Comparison of ENCODE assay signal across 8 mouse cellular contexts in the genomic region with DNA sequence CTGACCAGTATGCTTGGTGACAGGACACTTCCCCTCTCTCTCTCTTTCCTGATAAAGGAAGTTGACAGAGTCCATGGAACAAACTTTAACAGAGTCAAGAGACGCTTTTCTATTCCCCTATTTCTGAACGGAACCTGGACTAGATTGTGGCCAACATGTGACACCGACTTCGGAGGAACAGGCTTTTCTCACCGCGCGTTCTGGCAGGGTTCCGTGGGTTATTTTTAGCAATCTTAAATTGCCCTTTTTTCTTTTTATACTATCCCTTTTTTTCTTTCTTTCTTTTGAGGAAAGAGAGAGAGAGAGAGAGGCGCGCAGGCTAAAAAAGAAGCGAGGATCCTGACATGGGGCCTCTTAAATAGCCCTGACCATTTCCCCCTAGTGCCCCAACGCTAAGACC. TPM values are rescaled to one million over a fixed set of nuclear protein-coding genes. Genes with fewer than 3 reads are reported as not detected.
DNase-seq lines count a peak whose midpoint lies in the region; ATAC-seq and TF ChIP-seq lines count a peak whose summit lies in the region.

No protein-coding gene starts in this region.

- no peaks in the 10 kb centered on the region for H3K9me3 ChIP-seq in liver, embryonic 12.5 days (replicated peaks)
- H3K9me3 ChIP-seq in stomach, postnatal 0 days (ENCODE audit: control insufficient read depth, low read length): no peaks in the 10 kb centered on the region

- no peak overlapping the region for H3K27ac ChIP-seq in testis, adult 2 months (ENCODE audit: control insufficient read depth, insufficient read depth, low read depth, low read length)
- no peak overlapping the region for H3K27ac ChIP-seq in liver, embryonic 12.5 days
- peak overlapping the region; percentile 53 for H3K27ac ChIP-seq in stomach, postnatal 0 days (replicated peaks)

- H3K4me1 ChIP-seq in testis, adult 2 months (ENCODE audit: control insufficient read depth, insufficient read depth, low read length): peaks cover 13% of the 10 kb centered on the region
- H3K4me1 ChIP-seq in liver, embryonic 12.5 days: peaks cover 23% of the 10 kb centered on the region
- H3K4me1 ChIP-seq in stomach, postnatal 0 days (replicated peaks; ENCODE audit: control insufficient read depth, insufficient read depth): peaks cover 6% of the 10 kb centered on the region; the same call in 1 of the 2 replicates

- peak overlapping the region; percentile 89 for H3K4me3 ChIP-seq in testis, adult 2 months (ENCODE audit: control insufficient read depth, low read depth, low read length)
- H3K4me3 ChIP-seq in liver, embryonic 12.5 days: peak overlapping the region; percentile 57
- H3K4me3 ChIP-seq in stomach, postnatal 0 days (ENCODE audit: low read depth, low read length): peak overlapping the region; percentile 73

- H3K36me3 ChIP-seq in testis, adult 2 months (ENCODE audit: control insufficient read depth, insufficient read depth, low read length): no peaks in the 10 kb centered on the region
- no peaks in the 10 kb centered on the region for H3K36me3 ChIP-seq in liver, embryonic 12.5 days
- H3K36me3 ChIP-seq in stomach, postnatal 0 days (ENCODE audit: control insufficient read depth, insufficient read depth, low read length): no peaks in the 10 kb centered on the region

- 1% methylated on average over 12 of the region's 12 CpGs for WGBS in liver, embryonic 12.5 days (ENCODE audit: insufficient replicate concordance)
- WGBS in stomach, postnatal 0 days: 3% methylated on average over 12 of the region's 12 CpGs

- DNase-seq in cerebellum, adult 18-20 months: peak; percentile 41 to 46
- no peak for DNase-seq in cerebellum, postnatal 4 days (ENCODE audit: low spot score in 2 of 2)
- no peak for DNase-seq in testis, postnatal 14 days (ENCODE audit: low spot score)
- no peak for DNase-seq in stomach, postnatal 0 days (ENCODE audit: low spot score)
- no peak for DNase-seq in Muller cell, postnatal 12 days (ENCODE audit: inconsistent ontology term)
- no peak for DNase-seq in left cerebral cortex, adult 8-10 months (ENCODE audit: low spot score in 2 of 2)

- no peaks in the 10 kb centered on the region for H3K27me3 ChIP-seq in testis, adult 2 months (ENCODE audit: control insufficient read depth, insufficient read depth, low read length)
- H3K27me3 ChIP-seq in liver, embryonic 12.5 days (replicated peaks): peaks cover 71% of the 10 kb centered on the region
- H3K27me3 ChIP-seq in stomach, postnatal 0 days (ENCODE audit: control insufficient read depth, insufficient read depth, low read length): no peaks in the 10 kb centered on the region

- no peak for TF ChIP-seq POLR2A in testis, adult 2 months (IDR thresholded peaks at IDR 0.05; ENCODE audit: control insufficient read depth, low read depth, low read length)

- TF ChIP-seq CTCF in testis, adult 2 months (IDR thresholded peaks at IDR 0.05; ENCODE audit: control insufficient read depth, insufficient read depth, insufficient replicate concordance, low read depth, low read length): no peak
- no peak for TF ChIP-seq CTCF in stomach, postnatal 0 days (IDR thresholded peaks at IDR 0.05; ENCODE audit: low read depth)

- peak overlapping the region; percentile 66 for H3K9ac ChIP-seq in liver, embryonic 12.5 days
- peak overlapping the region; percentile 85 for H3K9ac ChIP-seq in stomach, postnatal 0 days (ENCODE audit: low read length)

- peak overlapping the region; percentile 81 for H3K4me2 ChIP-seq in liver, embryonic 12.5 days
- H3K4me2 ChIP-seq in stomach, postnatal 0 days (replicated peaks; ENCODE audit: low read depth): peak overlapping the region; percentile 97

- no peak for ATAC-seq in liver, embryonic 12.5 days
- no peak for ATAC-seq in stomach, postnatal 0 days (ENCODE audit: low FRiP score, low TSS enrichment)

- TF ChIP-seq EP300 in stomach, postnatal 0 days (optimal IDR thresholded peaks at IDR 0.05): no peak

RNA-seq across cellular contexts. Expression of gene Tbc1d16, which starts 0.7 kb away (rescaled TPM):
- polyA plus RNA-seq in testis, adult 2 months (2012; rRNA removed): 1.1 and 1.2 TPM in 2 replicates
- polyA plus RNA-seq in liver, embryonic 12.5 days (2016; fragmentation: Nextera tagmentation; extraction: Ambion mirVana): 1.8 and 2.0 TPM in 2 replicates
- 4.8 and 6.3 TPM in 2 replicates for polyA plus RNA-seq in stomach, postnatal 0 days (2015; fragmentation: Nextera tagmentation; extraction: Ambion mirVana)
- total RNA-seq in left cerebral cortex, adult 8-10 months (2022): 10 to 100 TPM; 32.9 to 39.8 (median 35.6) TPM

RNA-seq across cellular contexts. Expression of gene Ccdc40, which starts 0.8 kb away (rescaled TPM):
- 73.2 and 78.5 TPM in 2 replicates for polyA plus RNA-seq in testis, adult 2 months (2012; rRNA removed)
- 1.8 and 2.4 TPM in 2 replicates for polyA plus RNA-seq in liver, embryonic 12.5 days (2016; fragmentation: Nextera tagmentation; extraction: Ambion mirVana)
- 0.92 and 1.2 TPM in 2 replicates for polyA plus RNA-seq in stomach, postnatal 0 days (2015; fragmentation: Nextera tagmentation; extraction: Ambion mirVana)
- 1 to 10 TPM; 1.1 to 3.2 (median 1.7) TPM for total RNA-seq in left cerebral cortex, adult 8-10 months (2022)

RNA-seq across cellular contexts. Expression of gene Gaa, which starts 40.1 kb away (rescaled TPM):
- polyA plus RNA-seq in testis, adult 2 months (2012; rRNA removed): 41.9 and 46.2 TPM in 2 replicates
- polyA plus RNA-seq in liver, embryonic 12.5 days (2016; fragmentation: Nextera tagmentation; extraction: Ambion mirVana): 26.4 and 27.3 TPM in 2 replicates
- 30.8 and 35.5 TPM in 2 replicates for polyA plus RNA-seq in stomach, postnatal 0 days (2015; fragmentation: Nextera tagmentation; extraction: Ambion mirVana)
- 100 to 1,000 TPM; 280 to 307 (median 295) TPM for total RNA-seq in left cerebral cortex, adult 8-10 months (2022)

Comparison
In these comparisons a context has a peak if more than half of its experiments do, and no peak if none do; other contexts are left out.
1. DNase-seq: peak in cerebellum, adult 18-20 months (2 of 2); none in cerebellum, postnatal 4 days (0 of 2), testis, postnatal 14 days (single experiment), stomach, postnatal 0 days (single experiment), Muller cell, postnatal 12 days (single experiment) and left cerebral cortex, adult 8-10 months (0 of 2).
2. RNA of gene Ccdc40, which starts 0.8 kb away (polyA plus RNA-seq): 73.2 to 78.5 TPM in testis, adult 2 months; 1.8 to 2.4 TPM in liver, embryonic 12.5 days and 0.92 to 1.2 TPM in stomach, postnatal 0 days; every median in the first group is over 10 times any median in the second.
3. Peak in every context shown above with its lines, with median percentiles within 50 percentile points of each other: H3K4me3 ChIP-seq.